Mouse (Mus musculus) lung, postnatal 14 days (tissue): ENCODE results near the gene Myh7.
A peak's percentile ranks its signal among the peaks of the same experiment; 100 is the strongest.

ENCODE experiments used
- DNase-seq: peaks from one replicate; pipeline ENCODE4 v3.0.0; 2021

The Myh7 gene

GRCm38 (mm10) chr14:54941024-54941978 lies 53.1 kb downstream of the Myh7 start:
- no peak for DNase-seq

GRCm38 (mm10) chr14:54940176-54940530 lies 54.3 kb downstream of the Myh7 start:
- no peak for DNase-seq

GRCm38 (mm10) chr14:54939434-54940175 lies 54.8 kb downstream of the Myh7 start:
- DNase-seq, result peak; percentile 79

- no peak for DNase-seq
Observed at GRCm38 (mm10) chr14:54938431-54939219, 55.8 kb downstream of the Myh7 start.

GRCm38 (mm10) chr14:54937361-54938182 lies 56.9 kb downstream of the Myh7 start:
- no peak for DNase-seq

GRCm38 (mm10) chr14:54936831-54937160 lies 57.6 kb downstream of the Myh7 start:
- DNase-seq, result no peak

- no peak for DNase-seq
Observed at GRCm38 (mm10) chr14:54935904-54936830, 58.3 kb downstream of the Myh7 start, which contains the start of gene Cmtm5. Gene Cmtm5 (plus strand): TSS chr14:54936261.

- no peak for DNase-seq
Observed at GRCm38 (mm10) chr14:54932645-54933150, 61.7 kb downstream of the Myh7 start, which contains the start of gene Il25. Gene Il25 (plus strand): TSS chr14:54932695.

- no peak for DNase-seq
Observed at GRCm38 (mm10) chr14:54930431-54930830, 64.0 kb downstream of the Myh7 start.

GRCm38 (mm10) chr14:54929801-54930200 lies 64.6 kb downstream of the Myh7 start:
- no peak for DNase-seq

GRCm38 (mm10) chr14:54927296-54927695 lies 67.1 kb downstream of the Myh7 start:
- no peak for DNase-seq

- DNase-seq, result peak; percentile 40
Observed at GRCm38 (mm10) chr14:54926401-54927158, 67.8 kb downstream of the Myh7 start.

- DNase-seq, result peak; percentile 50
Observed at GRCm38 (mm10) chr14:54925349-54926342, 68.8 kb downstream of the Myh7 start, which contains the start of gene Efs. Gene Efs (minus strand): TSS chr14:54926126.

GRCm38 (mm10) chr14:54924641-54925348 lies 69.6 kb downstream of the Myh7 start:
- peak; percentile 35 for DNase-seq
